Mouse (Mus musculus): ENCODE measurements at regions not wholly inside any gene's neighbourhood (a gene's known extent, or its start where the extent isn't known, plus 50 kb on each side); places are given as distances from the start of the nearest gene placed in this dataset.

DNA sequence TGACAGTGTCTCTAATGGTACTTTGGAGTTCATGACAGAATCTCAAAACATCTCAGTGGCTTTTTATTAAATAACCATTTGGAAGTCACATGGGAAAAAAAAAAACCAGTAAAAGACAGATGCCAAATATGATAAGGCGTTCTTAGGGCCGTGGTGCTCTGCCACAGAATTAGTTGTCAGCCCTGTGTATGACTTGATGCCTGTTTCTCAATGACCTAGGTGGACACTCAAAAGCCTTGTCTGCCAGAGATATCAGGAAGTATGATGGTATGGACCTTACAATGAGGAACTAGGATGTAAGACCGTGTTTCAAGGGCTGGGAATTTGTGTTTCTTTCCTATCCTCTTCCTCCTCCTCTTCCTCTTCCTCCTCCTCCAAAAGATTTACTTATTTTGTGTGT, 364.9 kb downstream of the Cd83 start:
- TF ChIP-seq NANOG (IDR thresholded peaks at IDR 0.05; ENCODE audit: borderline replicate concordance, low read length) (no peak), CTCF (conservative IDR thresholded peaks at IDR 0.05; ENCODE audit: low read length) (no peak), POU5F1 (IDR thresholded peaks at IDR 0.05; ENCODE audit: borderline replicate concordance, low read length) (no peak)
- Histone ChIP-seq H3K27me3 (ENCODE audit: insufficient read depth, low read length) (0 out of 2 replicates have a peak, but pooled peaks cover 3% of the 10 kb centered on the region), H3K36me3 (ENCODE audit: insufficient read depth, low read length) (no peaks in the 10 kb centered on the region), H3K9me3 (ENCODE audit: low read length) (peaks cover 43% of the 10 kb centered on the region), H3K4me1 (replicated peaks; ENCODE audit: low read depth, low read length) (no peaks in the 10 kb centered on the region), H3K4me3 (replicated peaks; ENCODE audit: low read length) (no peak overlapping the region)

DNA sequence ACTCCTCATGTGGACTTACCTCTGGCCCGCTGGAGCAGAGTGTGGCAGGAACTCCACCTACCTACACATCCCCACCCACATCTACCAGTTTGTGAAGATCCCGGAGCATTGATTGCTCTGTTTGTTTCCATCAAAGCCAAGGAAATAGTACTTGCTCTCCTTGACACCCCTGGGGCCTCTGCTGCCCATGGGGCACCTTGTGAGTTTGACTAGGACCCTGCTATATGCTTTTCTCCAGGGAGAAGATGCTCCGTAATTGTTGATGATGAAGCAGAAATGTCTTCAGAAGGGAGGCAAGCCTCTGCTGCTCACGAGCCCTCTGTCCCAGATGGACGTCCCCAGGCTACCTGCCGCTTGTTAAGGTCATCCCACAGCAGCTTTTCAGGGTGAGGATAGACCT, 367.0 kb downstream of the Cd83 start:
- no peaks in the 10 kb centered on the region for H3K4me1 ChIP-seq (replicated peaks; ENCODE audit: low read depth, low read length)
- TF ChIP-seq NANOG (IDR thresholded peaks at IDR 0.05; ENCODE audit: borderline replicate concordance, low read length) (no peak), POU5F1 (IDR thresholded peaks at IDR 0.05; ENCODE audit: borderline replicate concordance, low read length) (no peak)
- 0 out of 2 replicates have a peak, but pooled peaks cover 3% of the 10 kb centered on the region for H3K27me3 ChIP-seq (ENCODE audit: insufficient read depth, low read length)
- peaks cover 24% of the 10 kb centered on the region for H3K9me3 ChIP-seq (ENCODE audit: low read length)
- no peak overlapping the region for H3K4me3 ChIP-seq (replicated peaks; ENCODE audit: low read length)
- H3K36me3 ChIP-seq (ENCODE audit: insufficient read depth, low read length): no peaks in the 10 kb centered on the region

- no peaks in the 10 kb centered on the region for H3K36me3 ChIP-seq (ENCODE audit: insufficient read depth, low read length)
- TF ChIP-seq NANOG (IDR thresholded peaks at IDR 0.05; ENCODE audit: borderline replicate concordance, low read length) (no peak), POU5F1 (IDR thresholded peaks at IDR 0.05; ENCODE audit: borderline replicate concordance, low read length) (no peak)
- no peaks in the 10 kb centered on the region for H3K4me1 ChIP-seq (replicated peaks; ENCODE audit: low read depth, low read length)
- peaks cover 16% of the 10 kb centered on the region for H3K9me3 ChIP-seq (ENCODE audit: low read length)
- 0 out of 2 replicates have a peak, but pooled peaks cover 3% of the 10 kb centered on the region for H3K27me3 ChIP-seq (ENCODE audit: insufficient read depth, low read length)
- no peak overlapping the region for H3K4me3 ChIP-seq (replicated peaks; ENCODE audit: low read length)
These were observed 368.4 kb downstream of the Cd83 start for GRCm38 (mm10) chr13:44152806-44153613.

DNA sequence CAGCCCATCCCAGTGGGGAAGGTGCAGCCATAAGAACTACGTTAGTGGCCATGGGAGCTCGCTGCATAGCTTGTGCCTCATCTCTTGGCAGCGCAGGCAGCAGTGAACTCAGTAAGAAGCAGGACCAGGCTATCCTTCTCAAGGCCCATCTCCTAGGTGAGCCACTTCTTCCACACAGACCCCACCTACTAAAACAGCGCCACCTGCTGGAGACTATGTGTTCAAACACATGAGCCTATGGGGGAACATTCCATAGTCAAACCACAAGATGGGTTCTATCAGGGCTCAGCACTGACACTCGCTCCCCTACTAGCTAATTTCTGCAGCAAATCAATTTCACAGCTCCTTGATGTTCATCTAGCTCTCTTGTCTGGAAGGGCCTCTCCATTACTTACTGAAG, 369.2 kb downstream of the Cd83 start:
- H3K36me3 ChIP-seq (ENCODE audit: insufficient read depth, low read length): no peaks in the 10 kb centered on the region
- no peak overlapping the region for H3K4me3 ChIP-seq (replicated peaks; ENCODE audit: low read length)
- no peak for TF ChIP-seq NANOG (IDR thresholded peaks at IDR 0.05; ENCODE audit: borderline replicate concordance, low read length)
- peak; percentile 12 for TF ChIP-seq CTCF (conservative IDR thresholded peaks at IDR 0.05; ENCODE audit: low read length)
- no peaks in the 10 kb centered on the region for H3K4me1 ChIP-seq (replicated peaks; ENCODE audit: low read depth, low read length)
- H3K9me3 ChIP-seq (ENCODE audit: low read length): peaks cover 15% of the 10 kb centered on the region
- H3K27me3 ChIP-seq (ENCODE audit: insufficient read depth, low read length): 0 out of 2 replicates have a peak, but pooled peaks cover 3% of the 10 kb centered on the region

DNA sequence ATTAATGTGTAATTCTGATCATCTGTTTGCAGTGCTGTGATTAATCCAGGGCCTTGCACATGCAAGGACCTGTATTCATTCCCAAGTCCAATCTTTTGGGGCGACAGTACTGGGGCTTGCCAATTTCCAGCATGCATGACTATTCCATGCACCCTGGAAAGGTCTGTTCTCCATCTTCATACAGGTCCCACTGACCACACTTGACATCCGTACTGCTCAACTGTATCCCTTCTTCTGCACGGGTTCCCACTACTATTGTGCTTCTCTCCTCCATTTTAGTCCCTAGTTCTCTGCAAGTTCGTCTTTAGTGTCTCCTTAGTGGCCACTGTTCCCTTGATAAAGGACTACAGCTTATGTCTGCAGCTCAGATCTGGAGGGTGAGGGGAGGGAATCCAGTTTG, 371.4 kb downstream of the Cd83 start:
- no peaks in the 10 kb centered on the region for H3K36me3 ChIP-seq (ENCODE audit: insufficient read depth, low read length)
- no peak overlapping the region for H3K4me3 ChIP-seq (replicated peaks; ENCODE audit: low read length)
- H3K27me3 ChIP-seq (ENCODE audit: insufficient read depth, low read length): no peaks in the 10 kb centered on the region
- TF ChIP-seq NANOG (IDR thresholded peaks at IDR 0.05; ENCODE audit: borderline replicate concordance, low read length) (no peak), POU5F1 (IDR thresholded peaks at IDR 0.05; ENCODE audit: borderline replicate concordance, low read length) (no peak), CTCF (conservative IDR thresholded peaks at IDR 0.05; ENCODE audit: low read length) (no peak)
- H3K9me3 ChIP-seq (ENCODE audit: low read length): peaks cover 13% of the 10 kb centered on the region
- no peaks in the 10 kb centered on the region for H3K4me1 ChIP-seq (replicated peaks; ENCODE audit: low read depth, low read length)

- TF ChIP-seq NANOG (IDR thresholded peaks at IDR 0.05; ENCODE audit: borderline replicate concordance, low read length) (no peak), CTCF (conservative IDR thresholded peaks at IDR 0.05; ENCODE audit: low read length) (no peak), POU5F1 (IDR thresholded peaks at IDR 0.05; ENCODE audit: borderline replicate concordance, low read length) (no peak)
- no peaks in the 10 kb centered on the region for H3K4me1 ChIP-seq (replicated peaks; ENCODE audit: low read depth, low read length)
- no peaks in the 10 kb centered on the region for H3K27me3 ChIP-seq (ENCODE audit: insufficient read depth, low read length)
- H3K4me3 ChIP-seq (replicated peaks; ENCODE audit: low read length): no peak overlapping the region
- no peaks in the 10 kb centered on the region for H3K36me3 ChIP-seq (ENCODE audit: insufficient read depth, low read length)
- H3K9me3 ChIP-seq (ENCODE audit: low read length): peaks cover 13% of the 10 kb centered on the region
These were observed 372.0 kb downstream of the Cd83 start for GRCm38 (mm10) chr13:44156546-44156945.

GRCm38 (mm10) chr13:44157236-44157635, 372.7 kb downstream of the Cd83 start:
- H3K36me3 ChIP-seq (ENCODE audit: insufficient read depth, low read length): no peaks in the 10 kb centered on the region
- peaks cover 13% of the 10 kb centered on the region for H3K9me3 ChIP-seq (ENCODE audit: low read length)
- no peak overlapping the region for H3K4me3 ChIP-seq (replicated peaks; ENCODE audit: low read length)
- no peaks in the 10 kb centered on the region for H3K4me1 ChIP-seq (replicated peaks; ENCODE audit: low read depth, low read length)
- TF ChIP-seq CTCF (conservative IDR thresholded peaks at IDR 0.05; ENCODE audit: low read length) (no peak), POU5F1 (IDR thresholded peaks at IDR 0.05; ENCODE audit: borderline replicate concordance, low read length) (no peak), NANOG (IDR thresholded peaks at IDR 0.05; ENCODE audit: borderline replicate concordance, low read length) (no peak)
- H3K27me3 ChIP-seq (ENCODE audit: insufficient read depth, low read length): no peaks in the 10 kb centered on the region

- peaks cover 13% of the 10 kb centered on the region for H3K9me3 ChIP-seq (ENCODE audit: low read length)
- H3K4me3 ChIP-seq (replicated peaks; ENCODE audit: low read length): no peak overlapping the region
- H3K27me3 ChIP-seq (ENCODE audit: insufficient read depth, low read length): no peaks in the 10 kb centered on the region
- no peak for TF ChIP-seq NANOG (IDR thresholded peaks at IDR 0.05; ENCODE audit: borderline replicate concordance, low read length)
- no peaks in the 10 kb centered on the region for H3K4me1 ChIP-seq (replicated peaks; ENCODE audit: low read depth, low read length)
- H3K36me3 ChIP-seq (ENCODE audit: insufficient read depth, low read length): no peaks in the 10 kb centered on the region
These were observed 373.8 kb downstream of the Cd83 start for GRCm38 (mm10) chr13:44158364-44158763.

- TF ChIP-seq NANOG (IDR thresholded peaks at IDR 0.05; ENCODE audit: borderline replicate concordance, low read length) (no peak), POU5F1 (IDR thresholded peaks at IDR 0.05; ENCODE audit: borderline replicate concordance, low read length) (no peak), CTCF (conservative IDR thresholded peaks at IDR 0.05; ENCODE audit: low read length) (no peak)
- Histone ChIP-seq H3K9me3 (ENCODE audit: low read length) (peaks cover 3% of the 10 kb centered on the region), H3K4me1 (replicated peaks; ENCODE audit: low read depth, low read length) (no peaks in the 10 kb centered on the region), H3K4me3 (replicated peaks; ENCODE audit: low read length) (no peak overlapping the region), H3K27me3 (ENCODE audit: insufficient read depth, low read length) (no peaks in the 10 kb centered on the region), H3K36me3 (ENCODE audit: insufficient read depth, low read length) (no peaks in the 10 kb centered on the region)
These were observed 374.8 kb downstream of the Cd83 start for GRCm38 (mm10) chr13:44159346-44159745.

All from E14TG2a.4 (cell line).